Mouse (Mus musculus) liver, embryonic 13.5 days (tissue): Measurements from ENCODE around the gene March6. TPM values are rescaled to one million over a fixed set of nuclear protein-coding genes. Genes with fewer than 3 reads are reported as not detected.

Experiments
- ATAC-seq: fragments of 200-750 bp; cut with Nextera tagmentation; 2 replicates; pipeline ENCODE4 v1.8.0; 2017; ENCODE audit warnings: low read depth, mild to moderate bottlenecking, moderate number of reproducible peaks, moderate library complexity
- DNase-seq: peaks from one replicate; pipeline ENCODE4 v3.0.0; 2022
- H3K27ac ChIP-seq: fragments of 300-500 bp; sonication (generic); 2 replicates; pipeline ENCODE4 v1.5.1; 2015; ENCODE audit warnings: moderate library complexity, mild to moderate bottlenecking, inconsistent platforms
- H3K27me3 ChIP-seq: fragments of 300-500 bp; sonication (generic); 2 replicates; pipeline ENCODE4 v1.6.1; 2015; ENCODE audit warnings: mild to moderate bottlenecking, inconsistent platforms
- H3K36me3 ChIP-seq: fragments of 300-500 bp; sonication (generic); 2 replicates; pipeline ENCODE4 v1.6.1; 2015; ENCODE audit warnings: mild to moderate bottlenecking, inconsistent platforms
- H3K4me1 ChIP-seq: fragments of 300-500 bp; sonication (generic); replicated peaks from 2 replicates; pipeline ENCODE4 v1.6.1; 2015; ENCODE audit warnings: inconsistent platforms
- H3K4me2 ChIP-seq: fragments of 300-500 bp; sonication (generic); 2 replicates; pipeline ENCODE4 v1.6.1; 2015; ENCODE audit warnings: inconsistent platforms, mild to moderate bottlenecking, moderate library complexity
- H3K4me3 ChIP-seq: fragments of 300-500 bp; sonication (generic); replicated peaks from 2 replicates; pipeline ENCODE4 v1.5.1; 2015; ENCODE audit warnings: mild to moderate bottlenecking, inconsistent platforms
- H3K9ac ChIP-seq: fragments of 300-500 bp; sonication (generic); 2 replicates; pipeline ENCODE4 v1.6.1; 2015; ENCODE audit warnings: mild to moderate bottlenecking, inconsistent platforms
- H3K9me3 ChIP-seq: fragments of 300-500 bp; sonication (generic); replicated peaks from 2 replicates; pipeline ENCODE4 v1.6.1; 2016; ENCODE audit warnings: inconsistent platforms
- WGBS: fragments of 180-500 bp; shearing (Covaris S2); methylation state at CpG from one replicate; pipeline ENCODE4 v1.1.7; 2015; ENCODE audit not compliant: insufficient replicate concordance; 5-methylcytosine and 5-hydroxymethylcytosine counted together
- polyA plus RNA-seq: library from polyadenylated mRNA; unstranded; fragments of >200 nt; fragmentation: Nextera tagmentation; extraction: Ambion mirVana; gene quantifications from 2 replicates; pipeline ENCODE4 v1.2.1, GENCODE M21; 2015

Gene March6
- 12.7 and 16.2 TPM in 2 replicates for polyA plus RNA-seq

DNA sequence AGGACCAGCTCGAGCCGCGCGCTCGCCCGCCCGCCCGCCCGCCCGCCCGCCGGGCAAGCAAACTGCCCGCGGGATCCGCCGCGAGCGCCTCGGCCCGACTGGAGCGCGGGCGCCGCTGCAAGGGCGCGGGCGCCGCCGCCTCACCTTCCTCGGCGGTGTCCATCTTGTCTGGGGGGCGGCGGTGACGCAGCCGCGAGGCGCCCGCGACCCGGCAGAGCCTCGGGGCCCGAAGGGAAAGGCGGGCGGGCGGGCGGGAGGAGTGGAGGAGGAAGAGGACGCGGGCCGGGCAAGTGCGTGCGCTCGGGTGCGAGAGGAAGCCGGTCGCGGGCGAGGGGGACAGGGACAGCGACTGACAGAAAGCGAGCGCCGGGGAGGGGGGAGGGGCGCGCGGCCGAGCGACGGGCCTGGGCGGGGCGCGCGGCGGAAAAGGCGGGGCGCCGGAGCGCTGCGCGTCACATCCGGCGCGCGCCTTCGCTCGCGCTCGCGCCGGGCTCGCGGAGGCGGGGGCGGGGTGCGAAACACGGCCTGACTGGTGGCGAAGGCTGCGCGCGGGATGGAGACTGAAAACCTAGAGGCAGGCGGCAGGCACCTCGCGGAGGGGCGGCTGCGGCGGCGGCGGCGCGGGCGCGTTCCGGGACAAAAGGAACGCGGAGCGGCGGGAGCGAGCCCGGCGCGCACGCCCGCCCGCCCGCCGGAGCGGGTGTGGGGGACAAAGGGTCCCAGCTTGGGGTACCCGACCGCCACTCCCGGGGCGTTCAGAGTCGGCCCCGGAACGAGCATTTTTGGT lies at the start of gene March6:
March6 (minus strand) TSS at position 395 of the 787 bp plus-strand sequence.
- H3K36me3 ChIP-seq, result peaks cover 4% of the 10 kb centered on the region; the same call in 1 of the 2 replicates
- H3K27ac ChIP-seq, result peak within 1 kb of the TSS; percentile 94
- ATAC-seq, result peak; percentile 85
- peak within 1 kb of the TSS; percentile 96 for H3K9ac ChIP-seq
- H3K27me3 ChIP-seq, result no peaks in the 10 kb centered on the region
- peak within 1 kb of the TSS; percentile 88 for H3K4me2 ChIP-seq
- H3K4me1 ChIP-seq, result peaks cover 67% of the 10 kb centered on the region
- no peaks in the 10 kb centered on the region for H3K9me3 ChIP-seq
- WGBS, result 1% methylated on average over 112 of the region's 132 CpGs
- peak; percentile 83 for DNase-seq
- H3K4me3 ChIP-seq, result peak within 1 kb of the TSS; percentile 95

DNA sequence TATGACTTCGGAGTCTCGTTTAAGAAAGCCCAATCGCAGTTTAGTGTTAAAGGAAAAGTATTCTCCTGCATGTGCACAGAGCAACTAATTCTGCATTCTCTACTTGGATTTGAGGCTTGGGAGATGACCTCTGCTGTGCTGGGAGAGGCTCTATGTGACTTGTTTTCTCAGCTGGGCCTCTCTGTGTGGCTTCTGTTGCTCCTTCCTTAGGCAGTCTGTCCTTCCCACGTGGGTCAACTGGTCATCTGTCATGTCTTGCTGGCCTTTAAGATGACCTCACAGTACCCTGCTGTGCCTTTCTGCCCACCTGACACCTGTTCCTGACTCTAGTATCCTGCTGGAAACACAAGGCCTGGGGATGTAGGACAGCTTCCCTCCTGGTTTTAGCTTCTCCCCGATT lies 45.2 kb upstream of the March6 start:
- Histone ChIP-seq H3K27ac (no peak overlapping the region), H3K36me3 (no peaks in the 10 kb centered on the region), H3K9me3 (no peaks in the 10 kb centered on the region), H3K27me3 (no peaks in the 10 kb centered on the region), H3K9ac (no peak overlapping the region), H3K4me1 (peaks cover 27% of the 10 kb centered on the region), H3K4me2 (no peak overlapping the region), H3K4me3 (no peak overlapping the region)
- DNase-seq (no peak), ATAC-seq (no peak)
- WGBS, result 70% methylated on average over 5 of the region's 5 CpGs

DNA sequence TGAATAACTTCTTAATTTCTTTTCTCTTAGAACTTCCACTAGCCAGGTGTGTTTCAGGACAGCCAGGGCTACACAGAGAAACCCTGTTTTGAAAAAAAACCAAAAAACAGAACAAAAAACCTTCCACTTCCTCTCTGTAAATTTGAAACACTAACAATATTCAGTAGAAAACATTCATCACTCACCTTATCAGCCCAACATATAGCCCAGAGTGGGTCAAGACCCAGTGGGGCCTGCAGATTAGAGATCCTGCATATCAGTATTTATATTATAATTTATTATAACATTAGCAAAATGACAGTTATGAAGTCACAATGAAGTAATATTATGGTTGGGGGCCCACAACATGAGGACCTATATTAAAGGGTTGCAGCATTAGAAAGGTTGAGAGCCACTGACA lies 42.8 kb upstream of the March6 start:
- no peaks in the 10 kb centered on the region for H3K27me3 ChIP-seq
- peak; percentile 66 for ATAC-seq
- H3K36me3 ChIP-seq, result no peaks in the 10 kb centered on the region
- DNase-seq, result no peak
- H3K9ac ChIP-seq, result no peak overlapping the region
- H3K4me3 ChIP-seq, result no peak overlapping the region
- H3K4me2 ChIP-seq, result no peak overlapping the region
- no peak overlapping the region for H3K27ac ChIP-seq
- H3K4me1 ChIP-seq, result peaks cover 50% of the 10 kb centered on the region
- no peaks in the 10 kb centered on the region for H3K9me3 ChIP-seq

DNA sequence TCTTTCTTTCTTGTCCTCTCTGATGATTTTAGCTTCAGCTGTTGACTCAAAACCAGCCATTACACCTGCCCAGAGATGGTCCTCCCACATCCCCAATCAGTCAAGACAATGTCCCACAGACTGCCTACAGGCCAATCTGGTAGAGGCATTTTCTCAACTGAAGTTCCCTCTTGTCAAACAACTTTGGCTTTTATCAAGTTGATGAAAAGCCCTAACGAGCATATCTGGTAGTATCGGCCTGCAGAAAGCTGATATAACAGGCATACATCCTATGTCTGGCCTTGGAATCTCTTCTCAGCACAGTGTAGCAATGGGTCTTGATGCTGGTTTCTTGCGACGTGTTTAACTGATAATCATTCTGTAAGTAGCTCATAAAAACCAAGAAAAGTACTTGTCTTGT lies 42.4 kb upstream of the March6 start:
- no peak overlapping the region for H3K4me3 ChIP-seq
- H3K4me2 ChIP-seq, result no peak overlapping the region
- H3K27me3 ChIP-seq, result no peaks in the 10 kb centered on the region
- no peaks in the 10 kb centered on the region for H3K9me3 ChIP-seq
- WGBS, result 15% methylated on average over 4 of the region's 4 CpGs
- H3K4me1 ChIP-seq, result peaks cover 54% of the 10 kb centered on the region
- no peak overlapping the region for H3K27ac ChIP-seq
- ATAC-seq (peak; percentile 83), DNase-seq (no peak)
- H3K36me3 ChIP-seq, result no peaks in the 10 kb centered on the region
- no peak overlapping the region for H3K9ac ChIP-seq

DNA sequence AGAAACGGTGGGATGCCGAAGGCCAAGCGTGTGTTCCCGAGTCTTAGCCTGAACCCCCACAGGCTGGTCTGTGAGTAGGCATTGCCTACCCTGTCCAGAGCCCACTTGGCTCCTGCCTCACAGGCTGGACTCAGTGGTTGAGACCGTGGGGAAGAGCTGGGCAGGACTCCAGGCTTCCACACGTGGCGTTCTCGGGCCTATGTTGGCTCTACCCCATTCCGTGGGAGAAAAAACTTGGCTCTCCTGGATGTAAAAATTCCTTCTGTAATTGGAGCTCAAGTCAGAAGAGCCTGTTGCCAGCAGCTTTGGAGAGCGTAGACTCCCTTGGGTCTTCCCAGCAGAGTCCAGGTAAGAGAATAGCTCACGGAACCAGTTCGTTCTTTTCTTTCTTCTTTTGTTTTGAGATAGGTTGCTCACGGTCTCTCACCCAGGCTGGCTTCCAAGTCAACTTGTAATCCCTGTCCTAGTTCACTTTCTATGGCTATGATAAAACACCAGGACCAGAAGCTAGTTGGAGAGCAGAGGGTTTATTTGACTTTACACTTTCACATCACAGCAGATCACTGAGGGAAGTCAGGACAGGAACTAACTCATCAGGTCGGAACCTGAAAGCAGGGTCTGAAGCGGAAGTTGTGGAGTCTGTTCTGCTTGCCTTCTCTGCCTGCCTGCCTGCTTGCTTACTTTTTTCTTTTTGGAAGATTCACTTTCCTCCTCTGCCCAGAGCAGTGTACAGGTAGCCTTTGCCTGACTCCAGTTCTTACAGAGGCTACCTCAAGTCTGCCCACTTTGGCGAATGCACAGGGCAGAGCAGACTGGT lies 41.3 kb upstream of the March6 start:
- Histone ChIP-seq H3K4me1 (peaks cover 62% of the 10 kb centered on the region), H3K27ac (peak overlapping the region; percentile 43), H3K36me3 (no peaks in the 10 kb centered on the region), H3K4me3 (no peak overlapping the region), H3K9me3 (no peaks in the 10 kb centered on the region), H3K27me3 (no peaks in the 10 kb centered on the region), H3K9ac (no peak overlapping the region), H3K4me2 (no peak overlapping the region)
- WGBS, result 83% methylated on average over 16 of the region's 16 CpGs
- no peak for DNase-seq
- no peak for ATAC-seq

DNA sequence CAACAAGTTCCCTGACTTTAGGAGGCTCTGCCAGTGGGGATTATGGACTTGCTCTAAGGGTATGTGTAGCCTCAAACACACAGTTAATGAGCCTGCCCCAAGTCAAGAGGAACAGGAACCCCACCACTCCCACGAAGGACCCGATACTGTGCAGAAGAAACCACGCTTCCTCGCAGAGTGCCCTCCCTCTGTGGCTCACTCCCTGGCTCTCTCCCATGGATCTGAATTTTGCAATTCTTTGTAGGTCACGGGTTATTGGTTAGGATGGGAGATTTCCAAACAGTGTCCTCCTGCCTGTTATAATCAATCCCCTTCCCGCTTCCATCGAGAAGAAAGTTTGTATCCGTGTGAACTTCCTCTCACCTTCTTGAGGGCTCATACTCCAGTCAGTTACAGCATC lies 40.1 kb upstream of the March6 start:
- H3K27me3 ChIP-seq, result no peaks in the 10 kb centered on the region
- no peak overlapping the region for H3K9ac ChIP-seq
- no peak overlapping the region for H3K4me3 ChIP-seq
- WGBS, result 54% methylated on average over 8 of the region's 8 CpGs
- no peak for DNase-seq
- H3K9me3 ChIP-seq, result no peaks in the 10 kb centered on the region
- H3K27ac ChIP-seq, result no peak overlapping the region
- H3K4me1 ChIP-seq, result peaks cover 64% of the 10 kb centered on the region
- ATAC-seq, result no peak
- H3K4me2 ChIP-seq, result no peak overlapping the region
- H3K36me3 ChIP-seq, result no peaks in the 10 kb centered on the region

DNA sequence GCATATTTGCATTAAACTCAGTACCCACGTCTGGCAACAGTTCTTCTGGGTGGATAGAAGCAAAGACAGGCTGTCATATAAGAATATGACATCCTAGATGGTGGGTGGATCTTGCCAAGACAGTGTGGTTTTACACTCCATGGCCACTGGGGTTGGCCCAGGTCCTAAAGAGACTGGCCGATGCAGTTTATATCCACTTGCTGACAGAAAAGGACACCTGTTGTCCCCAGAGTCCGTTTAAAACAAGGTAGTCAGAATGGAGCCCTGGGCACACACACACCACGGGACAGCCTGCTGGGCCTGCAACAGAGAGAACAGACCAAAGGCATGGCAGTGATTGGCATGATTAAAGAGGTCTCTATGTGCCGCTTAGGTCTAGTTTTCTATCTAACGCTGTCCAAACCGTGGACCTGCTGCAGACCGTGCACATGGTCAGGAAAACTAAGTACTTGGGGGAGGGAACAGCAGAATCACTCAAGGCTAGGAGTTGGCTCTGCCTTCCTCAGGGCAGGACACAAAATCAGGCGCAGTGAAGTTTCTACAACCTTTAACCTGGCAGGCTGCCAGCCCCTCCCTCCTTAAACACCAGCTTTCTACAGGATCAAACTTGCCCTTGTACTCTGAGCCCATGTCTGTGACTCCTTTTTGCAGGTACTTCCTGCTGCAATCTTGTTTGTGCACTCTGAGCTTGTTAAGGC lies 38.6 kb upstream of the March6 start:
- Histone ChIP-seq H3K9ac (no peak overlapping the region), H3K27ac (no peak overlapping the region), H3K4me1 (peaks cover 64% of the 10 kb centered on the region), H3K9me3 (no peaks in the 10 kb centered on the region), H3K27me3 (no peaks in the 10 kb centered on the region), H3K4me3 (no peak overlapping the region), H3K36me3 (no peaks in the 10 kb centered on the region), H3K4me2 (no peak overlapping the region)
- DNase-seq, result no peak
- 61% methylated on average over 9 of the region's 9 CpGs for WGBS
- ATAC-seq, result no peak

DNA sequence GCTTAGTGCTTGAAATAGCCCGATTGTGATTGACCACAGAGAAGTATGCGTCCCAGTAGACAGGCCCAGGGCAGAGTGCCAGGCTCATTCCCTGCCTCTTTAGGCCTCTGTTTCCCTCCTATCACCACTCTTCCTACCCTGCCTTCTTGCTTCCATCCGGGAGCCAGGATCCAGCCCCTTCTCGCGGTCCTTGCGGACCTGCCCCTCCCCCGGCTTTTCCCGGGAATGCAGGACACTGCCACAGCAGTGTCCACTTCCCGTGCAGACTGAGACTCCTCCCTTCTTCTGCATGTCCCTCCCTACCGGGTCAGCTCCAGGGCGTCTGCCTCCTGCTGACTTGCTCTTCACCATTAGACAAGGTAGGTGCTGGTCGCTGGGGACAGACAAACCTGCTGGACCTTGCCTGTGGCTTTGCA lies 37.7 kb upstream of the March6 start:
- peak overlapping the region; percentile 25; the same call in 1 of the 2 replicates for H3K4me2 ChIP-seq
- DNase-seq (no peak), ATAC-seq (peak; percentile 35; the same call in 1 of the 2 replicates)
- no peak overlapping the region for H3K27ac ChIP-seq
- 47% methylated on average over 12 of the region's 12 CpGs for WGBS
- no peak overlapping the region for H3K9ac ChIP-seq
- H3K27me3 ChIP-seq, result no peaks in the 10 kb centered on the region
- H3K4me3 ChIP-seq, result no peak overlapping the region
- H3K4me1 ChIP-seq, result peaks cover 63% of the 10 kb centered on the region
- no peaks in the 10 kb centered on the region for H3K9me3 ChIP-seq
- H3K36me3 ChIP-seq, result no peaks in the 10 kb centered on the region

DNA sequence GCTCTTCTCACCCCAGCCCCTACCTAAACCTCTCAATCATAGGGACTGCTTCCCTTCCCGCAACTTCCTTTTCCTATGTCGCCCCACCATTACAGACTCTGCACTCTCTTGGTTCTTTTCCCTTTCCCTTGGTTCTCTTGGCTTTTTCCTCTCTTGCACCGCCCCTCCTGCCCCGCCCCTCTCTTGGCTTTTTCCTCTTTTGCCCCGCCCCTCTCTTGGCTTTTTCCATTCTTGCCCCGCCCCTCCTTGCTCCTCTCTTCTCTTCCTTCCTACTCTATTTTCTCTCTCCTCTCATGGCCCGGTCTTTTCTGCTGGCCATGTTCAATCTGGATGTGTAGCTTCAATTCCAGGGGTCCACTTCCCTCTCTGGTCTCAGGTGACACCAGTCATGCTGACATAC lies 36.6 kb upstream of the March6 start:
- no peaks in the 10 kb centered on the region for H3K9me3 ChIP-seq
- 42% methylated on average over 7 of the region's 7 CpGs for WGBS
- H3K4me3 ChIP-seq, result no peak overlapping the region
- H3K9ac ChIP-seq, result no peak overlapping the region
- H3K27ac ChIP-seq, result no peak overlapping the region
- H3K4me1 ChIP-seq, result peaks cover 60% of the 10 kb centered on the region
- no peaks in the 10 kb centered on the region for H3K36me3 ChIP-seq
- ATAC-seq (no peak), DNase-seq (no peak)
- H3K4me2 ChIP-seq, result no peak overlapping the region
- no peaks in the 10 kb centered on the region for H3K27me3 ChIP-seq

DNA sequence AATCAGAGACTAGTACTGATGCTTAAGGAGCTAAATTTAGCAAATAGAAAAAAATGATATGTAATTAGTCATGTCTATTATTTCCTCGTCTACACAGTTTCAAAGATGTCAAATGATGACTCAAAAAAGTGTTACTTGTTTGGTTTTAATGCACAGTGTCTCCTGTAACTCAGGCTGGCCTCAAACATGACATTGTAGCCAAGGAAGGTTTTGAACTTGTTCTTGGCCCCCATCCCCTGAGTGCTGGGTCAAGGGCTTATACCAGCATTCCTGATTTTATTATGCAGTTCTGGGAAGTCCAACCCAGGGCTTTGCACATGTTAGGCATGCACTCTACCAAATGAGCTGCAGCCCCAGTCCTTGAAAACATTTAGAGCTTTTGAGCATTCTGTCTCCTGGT lies 34.9 kb upstream of the March6 start:
- Histone ChIP-seq H3K9me3 (no peaks in the 10 kb centered on the region), H3K4me1 (peaks cover 48% of the 10 kb centered on the region), H3K9ac (no peak overlapping the region), H3K36me3 (no peaks in the 10 kb centered on the region), H3K4me3 (no peak overlapping the region), H3K4me2 (no peak overlapping the region), H3K27me3 (no peaks in the 10 kb centered on the region), H3K27ac (no peak overlapping the region)
- ATAC-seq (no peak), DNase-seq (no peak)
- 56% methylated on average over 1 of the region's 1 CpGs for whole genome bisulfite sequencing

DNA sequence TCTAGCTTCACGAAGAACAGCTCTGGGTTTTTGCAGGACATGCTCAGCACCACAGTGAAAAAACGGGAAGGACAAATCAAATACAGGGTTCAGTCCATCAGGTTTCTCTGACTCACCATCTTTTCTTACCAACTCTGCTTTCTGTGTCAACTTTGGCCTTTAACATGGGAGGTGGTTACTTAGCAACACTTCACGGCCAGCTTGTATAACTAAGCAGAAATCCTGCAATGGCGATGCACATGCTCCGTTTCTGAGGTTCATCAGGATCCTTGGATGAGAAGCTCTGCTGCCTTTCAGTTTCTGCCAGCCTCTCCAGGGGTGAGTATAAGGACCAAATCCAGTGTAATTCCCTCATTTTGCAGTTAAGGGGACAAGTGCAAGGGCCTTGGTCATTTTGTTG lies 34.3 kb upstream of the March6 start, which contains the start of gene Cmbl:
Cmbl (plus strand) TSS at position 206 of the 400 bp plus-strand sequence.
- Histone ChIP-seq H3K4me1 (peaks cover 42% of the 10 kb centered on the region), H3K4me3 (no peak within 1 kb of the TSS), H3K4me2 (no peak within 1 kb of the TSS), H3K27me3 (no peaks in the 10 kb centered on the region), H3K9ac (no peak within 1 kb of the TSS), H3K9me3 (no peaks in the 10 kb centered on the region), H3K27ac (no peak within 1 kb of the TSS), H3K36me3 (no peaks in the 10 kb centered on the region)
- DNase-seq (no peak), ATAC-seq (no peak)
- 67% methylated on average over 5 of the region's 5 CpGs for WGBS
